Mouse (Mus musculus): ENCODE data around the gene Hist1h2ad. TPM values are rescaled to one million over a fixed set of nuclear protein-coding genes. Genes with fewer than 3 reads are reported as not detected.

Hist1h2ad gene
- total and polyA plus RNA-seq, 3 experiments: 13.2 to 744 TPM; not detected in 1

- dilution Hi-C loops (cut with MboI; ENCODE audit: extremely low pct_ligation_motif_present, extremely low pct_unique_long_range_greater_than_20kb, low sequenced_read_pairs) (no loop called here), in situ Hi-C loops (cut with MboI; ENCODE audit: low pct_ligation_motif_present, low pct_unique_long_range_greater_than_20kb, low sequenced_read_pairs) (no loop called here)
- TF ChIP-seq HCFC1 (IDR thresholded peaks at IDR 0.05; ENCODE audit: low read depth, low read length) (no peak; the same call in 1 of the 2 replicates), RAD21 (IDR thresholded peaks at IDR 0.05; ENCODE audit: low read depth, low read length) (peak; percentile 93), SIN3A (IDR thresholded peaks at IDR 0.05; ENCODE audit: low read length) (0 out of 2 replicates have a peak, but pooled peaks have one; percentile 34), IRF4 (IDR thresholded peaks at IDR 0.05; ENCODE audit: low read depth, low read length) (peak; percentile 78), SMC3 (IDR thresholded peaks at IDR 0.05; ENCODE audit: low read depth, low read length) (peak; percentile 63), ETS1 (conservative IDR thresholded peaks at IDR 0.05; ENCODE audit: low read depth, low read length) (no peak), JUND (conservative IDR thresholded peaks at IDR 0.05; ENCODE audit: low read depth, low read length) (0 out of 2 replicates have a peak, but pooled peaks have one; percentile 29), MAFK (IDR thresholded peaks at IDR 0.05; ENCODE audit: insufficient replicate concordance, low read length) (no peak), ZC3H11A (IDR thresholded peaks at IDR 0.05; ENCODE audit: low read depth, low read length) (peak; percentile 24; the same call in 1 of the 2 replicates), CTCF (conservative IDR thresholded peaks at IDR 0.05 in 1 of 2, IDR thresholded peaks at IDR 0.05 in 1 of 2; ENCODE audit: low read depth in 2 of 2, low read length in 2 of 2) (peak; percentile 81 to 89)
- Histone ChIP-seq H3K4me3 (replicated peaks in 1 of 3; ENCODE audit: low read depth in 2 of 3, low read length in 2 of 3, poor library complexity in 1 of 3) (no peak overlapping the region), H3K27me3 (replicated peaks) (no peaks in the 10 kb centered on the region), H3K36me3 (replicated peaks in 1 of 2; ENCODE audit: control insufficient read depth in 1 of 2, insufficient read depth in 1 of 2, low read length in 1 of 2) (no peaks in the 10 kb centered on the region), H3K27ac (ENCODE audit: insufficient read depth, low read depth) (no peak overlapping the region), H3K9me3 (replicated peaks; ENCODE audit: low read length) (no peaks in the 10 kb centered on the region), H3K9ac (ENCODE audit: insufficient read depth, low read depth) (no peak overlapping the region), H3K79me2 (replicated peaks; ENCODE audit: control insufficient read depth, extremely low read depth, insufficient read depth, poor library complexity, severe bottlenecking) (no peaks in the 10 kb centered on the region), H3K4me2 (ENCODE audit: insufficient read depth, low read depth, poor library complexity, severe bottlenecking) (no peak overlapping the region), H3K4me1 (ENCODE audit: control insufficient read depth in 1 of 2, insufficient read depth in 2 of 2) (peaks cover 2 to 17% of the 10 kb centered on the region in 2 experiments; a peak in 3 of 4 replicates)
- peak; percentile 84 for DNase-seq (ENCODE audit: extremely low read depth)
These were observed 23.8 kb downstream of the Hist1h2ad start for GRCm38 (mm10) chr13:23597957-23598356.

GRCm38 (mm10) chr13:23603182-23603699 lies 29.1 kb downstream of the Hist1h2ad start:
- no peak overlapping the region for H3K4me2 ChIP-seq (ENCODE audit: insufficient read depth, low read depth, poor library complexity, severe bottlenecking)
- DNase-seq (ENCODE audit: extremely low read depth): no peak
- dilution Hi-C loops (cut with MboI; ENCODE audit: extremely low pct_ligation_motif_present, extremely low pct_unique_long_range_greater_than_20kb, low sequenced_read_pairs) (no loop called here), in situ Hi-C loops (cut with MboI; ENCODE audit: low pct_ligation_motif_present, low pct_unique_long_range_greater_than_20kb, low sequenced_read_pairs) (no loop called here)
- no peaks in the 10 kb centered on the region for H3K4me1 ChIP-seq (ENCODE audit: control insufficient read depth in 1 of 2, insufficient read depth in 2 of 2)
- H3K4me3 ChIP-seq (replicated peaks in 1 of 3; ENCODE audit: low read depth in 2 of 3, low read length in 2 of 3, poor library complexity in 1 of 3): no peak overlapping the region
- no peaks in the 10 kb centered on the region for H3K27me3 ChIP-seq (replicated peaks)
- H3K27ac ChIP-seq (ENCODE audit: insufficient read depth, low read depth): no peak overlapping the region
- no peak overlapping the region for H3K9ac ChIP-seq (ENCODE audit: insufficient read depth, low read depth)
- no peaks in the 10 kb centered on the region for H3K79me2 ChIP-seq (replicated peaks; ENCODE audit: control insufficient read depth, extremely low read depth, insufficient read depth, poor library complexity, severe bottlenecking)
- no peaks in the 10 kb centered on the region for H3K9me3 ChIP-seq (replicated peaks; ENCODE audit: low read length)
- no peak for TF ChIP-seq MYC (IDR thresholded peaks at IDR 0.05; ENCODE audit: low read depth, low read length)
- no peak for TF ChIP-seq RAD21 (IDR thresholded peaks at IDR 0.05; ENCODE audit: low read depth, low read length)
- TF ChIP-seq TBP (conservative IDR thresholded peaks at IDR 0.05; ENCODE audit: low read depth, low read length): no peak
- no peak for TF ChIP-seq CHD2 (IDR thresholded peaks at IDR 0.05; ENCODE audit: low read length)
- no peak for TF ChIP-seq CTCF (conservative IDR thresholded peaks at IDR 0.05 in 1 of 2, IDR thresholded peaks at IDR 0.05 in 1 of 2; ENCODE audit: low read depth in 2 of 2, low read length in 2 of 2)
- no peak for TF ChIP-seq MEF2A (IDR thresholded peaks at IDR 0.05; ENCODE audit: borderline replicate concordance, low read depth, low read length)
- TF ChIP-seq MAFK (IDR thresholded peaks at IDR 0.05; ENCODE audit: insufficient replicate concordance, low read length): no peak
- no peak for TF ChIP-seq GABPA (IDR thresholded peaks at IDR 0.05; ENCODE audit: insufficient replicate concordance, low read depth, low read length)
- no peak for TF ChIP-seq ETS1 (conservative IDR thresholded peaks at IDR 0.05; ENCODE audit: low read depth, low read length)
- TF ChIP-seq EP300 (IDR thresholded peaks at IDR 0.05; ENCODE audit: low read length): no peak
- TF ChIP-seq POLR2AphosphoS2 (IDR thresholded peaks at IDR 0.05; ENCODE audit: low read depth, low read length): no peak
- TF ChIP-seq RCOR1 (conservative IDR thresholded peaks at IDR 0.05; ENCODE audit: low read depth, low read length): no peak
- peaks cover 0 to 14% of the 10 kb centered on the region in 2 experiments for H3K36me3 ChIP-seq (replicated peaks in 1 of 2; ENCODE audit: control insufficient read depth in 1 of 2, insufficient read depth in 1 of 2, low read length in 1 of 2)

Measured in CH12.LX (cell line).